Mouse (Mus musculus): ENCODE measurements around the gene Gm9857.

The Gm9857 gene

DNA sequence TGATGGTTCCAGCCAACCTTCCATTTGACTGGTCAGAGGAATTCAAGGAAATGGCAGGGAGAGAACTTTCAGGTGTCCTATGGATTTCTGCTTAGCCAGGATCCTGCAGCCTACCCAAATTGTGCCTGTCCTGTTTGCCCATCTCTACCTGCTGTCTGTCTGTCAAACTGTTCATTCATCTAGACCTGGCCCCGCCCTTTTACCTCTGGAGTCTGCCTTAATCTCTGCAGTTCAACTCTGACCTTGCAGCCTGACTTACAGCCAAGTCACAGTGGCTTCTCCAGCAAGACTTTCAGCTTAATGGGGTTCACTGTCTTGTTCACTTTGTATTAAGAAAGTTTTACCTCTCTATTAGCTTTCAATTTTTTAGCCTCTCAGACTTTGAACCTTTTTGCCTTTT lies 13.9 kb downstream of the Gm9857 start:
- CTCF ChIA-PET: no interaction called here

DNA sequence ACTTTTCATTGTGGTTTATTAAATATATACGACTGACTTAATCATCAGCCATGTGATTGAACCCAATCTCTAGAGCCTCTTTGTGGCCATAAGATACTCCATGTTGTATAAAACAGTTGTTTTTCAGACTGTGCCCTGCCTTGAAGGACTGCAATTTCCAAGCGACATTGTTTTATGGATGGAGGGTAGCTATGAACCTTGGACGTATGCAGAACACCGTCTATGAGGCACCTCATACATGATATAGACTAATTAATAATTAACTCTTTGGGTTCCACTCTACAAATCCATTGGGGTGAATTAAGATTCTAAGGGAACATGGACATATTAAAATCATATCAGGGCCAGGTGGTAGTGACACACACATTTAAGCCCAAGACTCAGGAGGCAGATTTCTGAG lies 14.6 kb downstream of the Gm9857 start:
- CTCF ChIA-PET: no interaction called here

DNA sequence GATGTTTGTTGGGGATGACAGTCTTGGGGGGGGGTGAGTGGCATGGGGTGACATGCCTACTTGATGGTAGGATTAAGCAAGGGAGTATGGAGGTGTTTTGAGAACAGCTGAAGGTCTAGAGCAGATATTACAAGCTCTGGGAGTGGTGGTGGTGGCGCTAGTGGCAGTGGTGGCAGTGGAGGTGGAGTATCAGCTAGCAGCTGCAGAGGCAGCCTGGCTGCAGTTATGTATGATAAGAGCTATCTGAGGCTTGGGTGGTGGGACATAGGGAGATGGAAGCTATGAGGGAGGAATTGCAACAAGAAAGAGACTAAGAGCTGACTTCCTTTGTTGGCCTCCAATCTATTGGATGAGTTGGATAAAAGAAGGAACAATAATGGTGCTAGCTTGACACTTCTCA lies 18.4 kb downstream of the Gm9857 start:
- CTCF ChIA-PET: no interaction called here

DNA sequence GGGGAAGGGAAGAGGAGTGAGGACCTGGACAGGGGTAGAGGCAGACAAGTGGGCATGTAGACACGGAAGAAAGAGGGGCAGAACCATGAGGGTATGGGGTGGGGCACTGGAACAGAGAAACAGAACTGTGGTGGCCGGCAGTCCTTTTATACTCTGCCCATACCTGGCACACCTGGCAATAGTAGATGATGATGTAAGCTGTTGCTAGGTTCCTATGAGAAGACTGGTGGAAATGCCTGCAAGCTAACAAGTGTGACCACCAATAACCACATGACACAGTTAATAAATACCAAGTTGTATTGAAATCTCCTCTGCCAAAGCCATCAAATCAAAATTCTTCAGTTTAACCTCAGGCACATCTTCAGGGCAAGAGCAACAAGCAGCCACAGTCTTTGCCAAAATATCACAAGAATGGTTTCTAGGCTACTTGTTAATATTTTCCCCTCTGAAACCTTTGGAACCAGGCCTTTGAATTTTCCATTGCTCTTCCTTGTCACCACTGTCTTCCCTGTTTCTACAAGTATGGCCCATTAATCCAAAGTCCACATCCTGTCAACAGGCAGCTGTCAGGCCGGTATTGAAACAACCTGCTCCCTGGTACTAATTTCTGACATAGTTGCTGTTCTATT lies 19.7 kb downstream of the Gm9857 start:
- CTCF ChIA-PET: no interaction called here

DNA sequence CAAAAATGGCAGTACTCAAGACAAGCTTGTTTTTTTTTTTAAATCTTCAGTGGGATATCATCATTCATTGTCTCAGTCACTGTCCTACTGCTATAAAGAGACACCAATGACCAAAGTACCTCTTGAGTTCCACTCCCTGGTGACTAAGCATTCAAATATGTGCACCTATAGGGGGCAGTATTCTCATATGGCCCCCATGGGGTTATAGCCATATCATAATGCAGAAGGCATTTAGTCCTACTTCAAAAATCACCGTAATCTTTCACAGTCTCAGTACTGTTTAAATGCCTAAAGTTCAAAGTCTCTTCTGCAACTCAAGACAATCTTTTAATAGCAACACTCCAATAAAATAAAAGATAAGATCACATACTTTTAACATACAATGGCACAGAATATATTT lies 21.4 kb downstream of the Gm9857 start:
- CTCF ChIA-PET: no interaction called here

DNA sequence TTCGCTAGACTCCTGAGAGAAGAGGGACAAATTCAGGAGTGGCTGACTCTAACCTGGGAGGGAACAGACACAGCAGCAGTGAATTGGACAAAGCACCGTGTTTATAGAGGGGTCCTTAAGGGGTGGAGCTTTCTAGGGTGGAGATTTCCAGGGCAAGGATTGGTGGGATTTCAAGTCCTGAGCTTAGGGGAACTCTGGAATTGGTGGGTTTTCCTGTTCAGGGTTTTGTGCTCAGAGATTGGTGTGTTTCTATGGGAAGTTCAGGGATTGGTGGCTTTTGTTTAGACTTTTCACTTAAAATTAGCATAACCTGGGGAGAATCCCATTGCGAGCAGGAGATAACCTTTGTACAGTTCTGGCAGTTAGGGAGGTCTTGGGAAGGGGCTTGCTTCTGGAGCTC lies 22.3 kb downstream of the Gm9857 start:
- CTCF ChIA-PET: no interaction called here

DNA sequence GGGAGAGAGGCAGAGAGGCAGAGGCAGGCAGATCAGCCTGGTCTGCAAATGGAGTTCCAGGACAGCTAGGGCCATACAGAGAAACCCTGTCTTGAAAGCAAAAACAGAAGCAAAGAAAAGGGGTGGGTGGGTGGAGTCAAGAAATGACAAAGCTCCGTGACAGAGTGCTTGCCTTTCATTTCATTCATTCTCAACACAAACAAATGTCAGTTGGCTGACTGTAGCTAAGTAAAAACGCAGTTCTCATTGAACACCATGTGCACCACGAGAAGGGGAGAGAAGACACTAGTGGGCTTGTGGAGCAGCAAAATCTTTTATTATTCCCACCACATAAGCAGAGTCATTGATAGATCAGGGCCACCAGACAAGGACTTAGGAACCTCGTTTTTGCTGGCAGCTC lies 23.4 kb downstream of the Gm9857 start:
- CTCF ChIA-PET: no interaction called here

DNA sequence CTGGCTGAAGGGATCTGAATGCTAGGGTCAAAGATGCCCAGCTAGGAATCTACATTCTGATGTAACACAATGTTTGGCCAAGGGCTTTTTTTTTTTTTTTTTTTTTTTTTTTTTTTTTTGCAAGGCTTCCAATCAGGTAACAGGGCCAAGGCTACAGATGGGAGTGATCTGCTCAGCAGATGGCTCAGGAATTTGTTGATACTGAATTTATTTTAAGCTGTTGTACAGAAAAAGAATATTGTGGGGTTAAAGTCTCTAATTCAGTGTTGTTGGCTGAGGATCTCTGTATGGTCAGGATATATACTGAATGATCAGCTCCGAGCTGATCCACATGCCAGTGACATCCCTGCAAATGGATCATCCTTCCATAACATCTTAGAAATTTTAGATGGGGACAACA lies 24.2 kb downstream of the Gm9857 start:
- CTCF ChIA-PET: interaction anchor here (0.7 kb wide), 1 partner anchor 276 kb away, joined by 5 read pairs; no protein-coding TSS in a partner anchor

DNA sequence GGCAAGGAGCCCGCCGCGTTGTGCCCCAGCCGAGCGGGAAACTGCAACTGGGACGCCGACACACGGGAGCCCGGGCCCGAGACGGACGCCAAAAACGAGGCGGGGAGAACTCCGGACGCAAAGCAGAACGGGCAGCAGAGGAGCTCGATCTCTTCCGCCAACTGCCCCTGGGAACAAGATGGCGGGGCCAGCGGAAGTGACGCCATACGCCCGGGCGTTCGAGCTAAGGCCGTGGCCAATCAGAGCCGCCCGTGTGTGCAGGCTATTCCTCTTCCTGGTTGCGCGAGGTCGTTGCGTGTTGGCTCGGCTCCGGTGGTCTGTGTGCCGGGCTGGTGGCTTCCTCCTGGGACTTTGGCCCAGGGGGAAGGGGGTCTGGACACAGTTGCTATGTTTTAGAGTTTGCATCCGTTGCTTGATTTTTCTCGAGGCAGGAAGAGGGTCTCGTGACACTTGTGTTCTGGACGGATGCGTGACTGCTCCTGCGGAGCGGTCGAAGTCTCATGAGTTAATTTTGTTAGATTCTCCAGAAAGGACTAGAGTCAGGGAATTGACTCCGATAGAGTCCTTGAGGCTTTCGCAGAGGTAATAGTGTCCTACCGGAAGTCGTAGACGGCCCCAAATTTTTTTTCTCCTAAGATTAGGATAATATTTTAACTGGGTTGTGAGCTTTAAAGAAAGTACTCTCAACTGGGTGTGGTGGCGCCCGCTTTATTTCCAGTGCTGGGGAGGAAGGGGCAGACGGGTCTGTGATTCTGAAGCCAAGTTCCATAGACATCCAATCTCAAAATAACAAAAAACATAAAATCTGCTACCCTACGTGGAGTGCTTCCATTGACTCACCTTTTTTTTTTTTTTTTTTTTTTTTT lies 28.5 kb downstream of the Gm9857 start, which contains the start of gene Prpf38b:
Gene Prpf38b (minus strand): TSS at position 180 of the 866 bp plus-strand sequence.
- CTCF ChIA-PET: interaction anchor here (0.6 to 1.2 kb wide), 5 partner anchors 55 to 591 kb away, joined by 3 to 7 read pairs (median 4); no protein-coding TSS in a partner anchor

DNA sequence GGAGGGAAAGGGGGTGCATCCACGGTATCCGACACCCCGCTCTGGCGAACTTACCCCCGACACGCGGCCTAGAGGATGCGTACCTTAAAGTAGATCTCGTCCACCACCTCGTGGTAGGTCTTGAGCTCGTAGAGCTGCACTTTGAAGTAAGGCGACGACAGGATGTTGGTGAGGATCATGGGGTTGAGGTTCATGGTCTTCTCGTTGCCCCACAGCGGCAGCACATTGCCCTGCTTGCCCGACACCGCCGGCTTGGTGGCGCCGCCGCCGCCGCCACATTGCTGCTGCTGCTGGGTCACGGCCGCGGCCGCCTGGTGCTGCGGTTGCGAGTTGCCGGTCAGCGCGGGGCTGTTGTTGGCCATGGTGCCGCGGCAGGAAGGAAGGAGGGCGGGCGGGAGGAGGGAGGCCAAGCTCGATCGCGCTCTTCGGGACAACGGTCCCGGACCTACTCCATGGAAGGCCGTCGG lies 29.1 kb downstream of the Gm9857 start:
- CTCF ChIA-PET: interaction anchor here (0.6 to 1.3 kb wide), 5 partner anchors 17 to 528 kb away, joined by 3 to 8 read pairs (median 4); partner anchors contain the start of gene Stxbp3

DNA sequence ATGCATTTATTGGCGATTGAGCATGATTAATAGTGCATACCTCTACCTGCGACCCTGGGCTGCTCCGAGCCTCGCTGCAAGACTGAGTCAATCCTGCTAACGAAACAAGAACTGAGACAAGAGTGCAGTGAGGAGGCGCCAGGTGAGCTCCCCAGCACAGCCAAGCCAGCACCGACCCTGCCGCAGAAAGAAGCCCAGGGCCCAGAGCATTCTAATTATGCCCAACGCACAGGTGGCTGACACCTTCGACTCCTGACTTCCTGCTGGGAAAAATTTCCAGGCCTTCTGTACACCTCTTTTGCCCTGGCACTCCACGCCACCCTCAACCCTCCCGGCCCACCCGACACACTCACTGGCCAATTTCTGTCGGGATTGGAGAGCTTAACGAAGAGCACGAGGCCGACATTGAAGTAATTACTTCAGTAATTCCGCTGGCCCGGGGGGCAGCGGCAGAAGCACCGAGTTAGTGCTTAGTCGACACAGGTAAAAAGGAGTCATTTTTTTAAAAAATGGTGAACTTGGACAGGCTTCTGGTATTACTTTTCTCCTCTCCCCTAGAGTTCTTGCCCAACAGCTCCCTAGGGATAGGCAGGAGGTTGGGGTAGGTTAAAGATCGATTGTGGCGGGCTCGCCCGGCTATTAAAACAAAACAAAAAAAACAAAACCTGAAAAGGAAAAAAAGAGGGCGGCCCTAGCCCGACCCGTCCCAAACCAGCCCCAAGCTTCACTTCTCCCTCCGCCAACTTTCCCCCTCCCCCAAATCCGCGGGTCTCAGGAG lies 29.8 kb downstream of the Gm9857 start:
- CTCF ChIA-PET: interaction anchor here (0.6 to 1.3 kb wide), 4 partner anchors 16 to 527 kb away, joined by 4 to 8 read pairs (median 4); partner anchors contain the start of gene Stxbp3

DNA sequence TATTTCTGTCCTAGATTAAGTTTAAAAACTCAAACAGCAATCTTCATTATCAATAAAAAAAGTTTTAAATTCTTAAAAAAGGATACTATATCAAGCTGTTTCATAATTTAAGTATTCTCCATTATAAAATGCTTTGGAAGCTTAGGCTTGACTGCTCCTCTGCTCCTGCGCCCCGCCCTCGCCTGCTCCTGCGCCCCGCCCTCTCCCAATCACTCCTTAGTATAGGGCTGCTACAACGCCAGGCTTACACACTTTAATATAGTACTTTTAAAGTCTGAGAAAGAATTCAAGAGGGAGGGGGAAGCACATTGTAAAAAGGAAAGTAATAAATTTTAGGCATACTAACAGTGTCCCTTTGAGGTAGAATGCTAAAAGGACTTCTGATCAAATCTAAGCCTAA lies 37.3 kb downstream of the Gm9857 start:
- CTCF ChIA-PET: interaction anchor here (0.6 kb wide), 1 partner anchor 1936 kb away, joined by 4 read pairs; no protein-coding TSS in a partner anchor

DNA sequence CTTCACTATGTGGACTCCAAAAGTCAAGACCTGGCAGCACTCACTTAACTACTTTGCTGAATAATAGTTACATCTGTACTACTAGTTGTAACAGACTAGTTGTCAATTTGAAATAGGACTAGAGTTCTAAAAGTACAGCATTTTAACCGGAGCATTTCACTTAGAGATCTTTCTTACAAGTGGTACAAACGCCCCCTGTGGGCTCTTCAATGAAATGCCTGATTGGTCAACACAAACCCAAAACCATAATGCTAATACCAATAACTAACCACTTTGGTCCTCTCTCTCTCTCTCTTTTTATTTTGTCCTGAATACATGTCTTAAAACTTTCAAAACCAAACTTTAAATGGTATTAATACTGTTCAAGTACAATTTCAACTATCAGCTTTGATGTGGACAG lies 38.2 kb downstream of the Gm9857 start:
- CTCF ChIA-PET: no interaction called here

DNA sequence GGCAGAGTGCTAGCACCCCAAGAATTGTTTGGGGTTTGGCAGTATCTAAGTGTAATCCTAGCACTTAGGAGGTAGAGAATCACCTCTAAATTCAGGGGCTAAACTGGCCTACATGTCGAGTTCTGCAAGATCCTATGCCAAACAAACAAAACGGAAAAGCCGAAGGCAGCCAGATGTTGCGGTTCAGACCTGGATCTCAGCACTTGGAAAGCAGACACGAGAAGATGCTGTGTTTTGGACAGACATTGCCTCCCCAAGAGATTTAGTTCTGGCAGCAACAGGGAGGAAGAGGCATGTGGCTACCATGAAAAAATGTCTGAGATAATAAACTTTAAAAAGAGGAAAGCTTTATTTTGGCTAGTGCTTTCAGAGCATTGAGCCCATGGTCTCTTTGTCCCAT lies 39.6 kb downstream of the Gm9857 start:
- CTCF ChIA-PET: interaction anchor here (1.0 kb wide), 1 partner anchor 8 kb away, joined by 4 read pairs; no protein-coding TSS in a partner anchor

DNA sequence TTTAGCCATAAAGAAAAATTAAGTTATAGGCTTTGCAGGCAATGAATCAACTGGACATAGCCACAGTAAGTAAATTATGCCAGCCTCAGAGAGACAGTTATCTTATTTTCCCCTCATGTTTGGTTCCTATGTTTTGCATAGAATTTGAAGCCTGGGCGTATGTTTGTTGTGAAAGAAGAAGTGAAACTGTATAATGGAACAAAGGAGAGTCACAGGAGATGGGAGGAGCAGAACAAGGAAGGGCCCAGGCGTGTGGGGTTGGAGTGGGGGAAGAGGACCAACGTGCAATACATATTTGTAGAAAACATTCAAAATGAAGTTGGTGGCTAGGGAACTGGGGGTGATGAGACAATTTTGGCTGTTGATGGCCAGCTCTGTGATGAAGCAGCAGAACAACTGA lies 40.1 kb downstream of the Gm9857 start:
- CTCF ChIA-PET: interaction anchor here (1.0 kb wide), 1 partner anchor 9 kb away, joined by 4 read pairs; no protein-coding TSS in a partner anchor

DNA sequence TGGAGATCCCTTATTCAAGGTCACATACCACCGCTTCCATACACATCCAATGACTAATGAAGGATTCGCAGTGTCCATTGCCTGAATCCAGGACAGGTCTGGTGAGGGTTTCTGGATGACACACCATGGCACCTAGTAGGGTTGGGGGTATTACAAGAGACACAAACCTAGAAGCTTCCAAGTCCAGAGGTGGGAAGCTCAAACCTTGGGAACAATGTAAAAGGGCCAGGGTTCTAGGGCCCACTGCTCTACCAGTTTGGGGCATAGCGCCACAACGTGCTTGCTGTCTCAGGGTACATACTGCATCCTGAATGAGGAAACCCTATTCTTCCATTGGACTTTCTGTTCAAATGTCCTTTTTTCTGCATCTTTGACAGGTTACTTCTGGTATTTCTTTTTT lies 41.6 kb downstream of the Gm9857 start:
- CTCF ChIA-PET: interaction anchor here (1.0 kb wide), 1 partner anchor 24 kb away, joined by 3 read pairs; no protein-coding TSS in a partner anchor

DNA sequence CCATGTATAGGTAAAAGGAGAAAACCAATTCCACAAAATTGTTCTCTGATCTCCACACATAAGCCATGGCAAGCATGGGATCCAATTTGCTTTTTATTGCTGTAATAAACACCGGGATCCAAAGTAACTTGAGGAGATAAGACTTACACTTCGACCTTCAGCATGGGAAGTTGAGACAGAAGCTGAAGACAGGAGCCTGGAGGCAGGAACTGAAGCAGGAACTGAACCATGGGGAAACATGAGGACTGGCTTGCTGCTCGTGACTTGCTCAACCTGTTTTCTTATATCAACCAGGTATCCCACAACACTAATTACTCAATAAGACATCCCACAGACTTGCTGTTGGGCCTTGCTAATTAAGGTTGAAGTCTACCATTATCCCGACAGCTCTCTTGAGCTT lies 47.3 kb downstream of the Gm9857 start:
- CTCF ChIA-PET: no interaction called here

DNA sequence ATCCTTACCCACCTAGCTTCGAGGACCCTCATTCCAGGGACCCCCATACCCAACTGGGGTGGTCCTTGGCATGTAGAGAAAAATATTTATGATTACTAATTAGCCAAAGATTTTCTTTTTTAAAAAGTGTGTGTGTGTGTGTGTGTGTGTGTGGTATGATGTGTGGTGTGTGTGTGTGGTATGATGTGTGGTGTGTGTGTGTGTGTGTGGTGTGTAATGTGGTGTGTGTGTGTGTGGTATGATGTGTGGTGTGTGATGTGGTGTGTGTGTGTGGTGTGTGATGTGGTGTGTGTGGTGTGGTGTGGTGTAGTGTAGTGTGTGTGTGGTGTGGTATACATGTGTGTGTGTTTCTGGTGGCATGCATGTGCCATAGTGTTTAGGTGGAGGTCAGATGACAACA lies 48.2 kb downstream of the Gm9857 start:
- CTCF ChIA-PET: interaction anchor here (0.6 kb wide), 1 partner anchor 11 kb away, joined by 3 read pairs; no protein-coding TSS in a partner anchor
